Mouse (Mus musculus): ENCODE measurements around the gene Myef2.
A peak's percentile ranks its signal among the peaks of the same experiment; 100 is the strongest.
"Not testable (repeated sequence)": the region's sequence is repeated elsewhere in the genome, so short reads cannot be mapped to it uniquely, and the experiment has no call there.

The Myef2 gene

DNA sequence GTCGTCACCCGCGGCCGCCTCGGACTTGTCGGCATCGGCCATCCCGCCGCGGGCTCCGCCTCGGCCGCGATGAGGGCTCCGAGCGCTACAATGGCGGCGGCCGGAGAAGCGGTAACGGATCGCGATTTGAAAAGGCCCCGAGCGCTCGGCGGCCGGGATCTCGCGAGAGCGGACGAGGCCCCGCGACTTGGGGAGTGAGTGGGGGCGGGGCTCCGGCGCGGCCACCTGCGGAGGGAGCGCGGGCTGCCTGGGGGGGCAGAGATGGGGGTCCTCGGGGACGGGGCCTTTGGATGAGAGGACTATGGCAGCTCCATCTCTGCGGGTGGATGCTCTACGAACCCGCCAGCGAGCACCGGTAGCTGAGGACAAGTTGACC is at the start of gene Myef2:
Gene Myef2 (minus strand): TSS at position 185 of the 376 bp plus-strand sequence.
- ATAC-seq (ENCODE audit: insufficient number of reproducible peaks, low FRiP score, low TSS enrichment) = peak; percentile 77

DNA sequence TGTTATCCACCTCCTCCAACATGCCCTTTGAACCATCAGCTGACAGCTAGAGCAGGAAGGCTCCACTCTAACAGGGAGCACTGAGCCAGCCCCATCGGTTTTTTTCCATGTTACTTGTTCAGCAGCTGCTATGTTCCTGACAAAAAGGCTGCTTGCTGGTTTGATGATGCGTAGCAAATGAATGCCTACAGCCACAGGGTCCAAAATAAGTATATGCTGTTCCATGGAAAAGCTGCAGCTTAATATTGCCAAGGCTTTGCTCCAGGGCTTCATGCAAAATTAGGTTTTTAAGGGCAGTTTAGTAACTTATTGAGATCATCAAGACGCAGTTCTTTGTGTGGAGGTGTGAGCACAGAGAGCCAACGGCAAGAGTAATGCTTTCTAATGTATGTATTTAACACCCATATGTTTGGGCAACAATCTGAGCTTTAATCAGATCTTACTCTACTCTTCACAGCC is 38.6 kb upstream of the Myef2 start:
- ATAC-seq (ENCODE audit: insufficient number of reproducible peaks, low FRiP score, low TSS enrichment) = no peak

- no peak for ATAC-seq (ENCODE audit: insufficient number of reproducible peaks, low FRiP score, low TSS enrichment)
Observed at GRCm38 (mm10) chr2:125155504-125155903, 32.0 kb upstream of the Myef2 start.

DNA sequence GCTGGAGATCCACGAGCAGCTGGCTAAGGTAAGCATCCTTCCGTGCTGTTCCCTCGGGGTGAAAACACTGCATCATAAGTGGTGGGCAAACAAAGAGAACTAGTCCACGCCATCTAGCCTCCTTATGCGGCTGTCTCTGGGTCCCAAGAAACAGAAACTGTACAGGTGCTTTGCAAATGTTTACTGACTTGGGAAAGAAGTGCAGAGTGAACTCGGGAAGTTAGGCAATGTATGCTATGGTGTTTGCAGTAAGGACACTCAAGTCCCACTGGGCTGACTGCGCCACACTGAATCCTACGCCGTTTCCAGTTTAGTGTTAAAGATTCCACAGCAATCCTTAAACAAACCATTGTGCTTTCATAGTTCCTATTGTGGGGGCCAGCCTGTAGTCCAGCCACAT is 30.8 kb upstream of the Myef2 start:
- ATAC-seq (ENCODE audit: insufficient number of reproducible peaks, low FRiP score, low TSS enrichment) = no peak

DNA sequence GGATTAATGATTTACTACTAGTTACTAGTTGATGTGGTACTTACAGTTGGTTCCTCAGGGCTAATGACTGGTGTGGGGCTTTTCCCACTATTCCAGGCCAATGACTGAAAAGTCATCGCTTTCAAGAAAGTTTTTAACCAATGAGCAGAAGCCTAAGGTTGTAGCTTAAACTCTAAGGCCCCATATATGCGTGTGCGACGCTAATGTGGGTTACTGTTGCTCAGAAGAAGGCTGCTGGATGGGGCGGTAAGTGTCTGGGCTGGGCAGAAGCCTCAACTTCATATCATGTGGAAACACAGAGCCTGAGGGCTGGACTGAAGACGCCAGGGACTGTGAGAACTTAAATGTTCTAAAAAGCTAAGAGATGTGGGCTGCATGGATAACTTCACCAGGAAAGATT is 28.9 kb upstream of the Myef2 start, which contains the start of gene Slc12a1:
Gene Slc12a1 (plus strand): TSS at position 118 of the 400 bp plus-strand sequence.
- no peak for ATAC-seq (ENCODE audit: insufficient number of reproducible peaks, low FRiP score, low TSS enrichment)

- no peak for ATAC-seq (ENCODE audit: insufficient number of reproducible peaks, low FRiP score, low TSS enrichment)
Observed at GRCm38 (mm10) chr2:125142336-125142735, 18.9 kb upstream of the Myef2 start.

- ATAC-seq (ENCODE audit: insufficient number of reproducible peaks, low FRiP score, low TSS enrichment) = no peak
Observed at GRCm38 (mm10) chr2:125136846-125137245, 13.4 kb upstream of the Myef2 start.

- peak; percentile 71 for ATAC-seq (ENCODE audit: insufficient number of reproducible peaks, low FRiP score, low TSS enrichment)
Observed at GRCm38 (mm10) chr2:125135903-125136811, 12.7 kb upstream of the Myef2 start, which contains the start of gene Ctxn2. Ctxn2 (plus strand) TSS chr2:125136692.

GRCm38 (mm10) chr2:125134113-125134512 is 10.7 kb upstream of the Myef2 start:
- no peak for ATAC-seq (ENCODE audit: insufficient number of reproducible peaks, low FRiP score, low TSS enrichment)

DNA sequence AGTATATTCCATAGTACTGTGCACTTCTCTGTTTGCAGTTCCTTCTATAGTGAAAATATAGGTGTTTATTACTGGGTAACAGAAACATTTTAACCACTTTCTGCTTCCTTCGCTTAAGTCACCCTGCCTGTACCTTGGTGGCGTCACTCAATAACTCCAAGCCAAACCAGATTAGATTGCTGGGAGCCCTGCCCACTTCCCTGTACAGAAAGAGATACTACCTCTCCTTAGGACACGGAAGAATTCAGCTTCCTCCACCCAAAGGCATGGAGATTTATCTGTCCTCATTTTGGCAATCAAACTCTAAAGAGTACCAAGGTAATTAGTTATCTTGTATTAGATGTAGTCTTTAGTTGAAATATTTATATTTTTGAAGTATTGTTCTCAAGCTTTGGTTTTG is 3.3 kb upstream of the Myef2 start:
- no peak for ATAC-seq (ENCODE audit: insufficient number of reproducible peaks, low FRiP score, low TSS enrichment)

DNA sequence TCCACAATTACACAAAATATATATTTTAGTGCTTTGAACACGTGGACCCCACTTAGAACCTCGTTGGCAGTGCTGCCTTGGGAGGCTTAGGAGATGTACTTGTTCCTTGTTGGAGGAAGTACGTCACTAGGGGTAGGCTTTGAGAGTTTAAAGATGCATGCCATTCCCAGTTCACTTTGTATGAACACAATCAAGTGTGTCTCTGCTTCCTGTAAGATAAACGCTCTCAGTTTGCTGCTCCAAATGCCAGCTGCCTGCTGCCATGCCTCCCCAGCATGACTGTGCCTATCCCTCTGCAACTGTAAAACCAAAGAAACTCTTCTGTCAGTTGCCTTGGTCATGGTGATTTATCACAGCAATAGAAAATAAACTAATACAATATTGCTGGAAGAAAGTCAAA is 2.4 kb upstream of the Myef2 start:
- no peak for ATAC-seq (ENCODE audit: insufficient number of reproducible peaks, low FRiP score, low TSS enrichment)

- ATAC-seq (ENCODE audit: insufficient number of reproducible peaks, low FRiP score, low TSS enrichment) = peak; percentile 73
Observed at GRCm38 (mm10) chr2:125122624-125123476, 611 bp downstream of the Myef2 start.

DNA sequence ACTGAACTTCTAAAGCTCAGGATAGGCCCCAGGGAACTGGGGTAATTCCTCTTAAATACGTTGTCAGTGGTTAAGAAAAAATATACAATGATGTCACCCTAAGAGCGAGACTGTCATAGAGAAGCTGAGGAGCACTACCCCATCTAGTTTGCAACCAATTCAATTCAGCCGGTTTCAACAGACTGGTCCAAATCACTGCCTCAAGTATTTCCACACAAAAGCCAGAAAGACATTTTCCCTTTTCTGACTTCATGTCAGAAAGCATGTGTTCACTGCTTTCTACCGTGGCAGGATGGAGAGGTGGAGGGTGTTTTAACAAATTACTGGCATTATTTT is 1.2 kb downstream of the Myef2 start:
- no peak for ATAC-seq (ENCODE audit: insufficient number of reproducible peaks, low FRiP score, low TSS enrichment)

DNA sequence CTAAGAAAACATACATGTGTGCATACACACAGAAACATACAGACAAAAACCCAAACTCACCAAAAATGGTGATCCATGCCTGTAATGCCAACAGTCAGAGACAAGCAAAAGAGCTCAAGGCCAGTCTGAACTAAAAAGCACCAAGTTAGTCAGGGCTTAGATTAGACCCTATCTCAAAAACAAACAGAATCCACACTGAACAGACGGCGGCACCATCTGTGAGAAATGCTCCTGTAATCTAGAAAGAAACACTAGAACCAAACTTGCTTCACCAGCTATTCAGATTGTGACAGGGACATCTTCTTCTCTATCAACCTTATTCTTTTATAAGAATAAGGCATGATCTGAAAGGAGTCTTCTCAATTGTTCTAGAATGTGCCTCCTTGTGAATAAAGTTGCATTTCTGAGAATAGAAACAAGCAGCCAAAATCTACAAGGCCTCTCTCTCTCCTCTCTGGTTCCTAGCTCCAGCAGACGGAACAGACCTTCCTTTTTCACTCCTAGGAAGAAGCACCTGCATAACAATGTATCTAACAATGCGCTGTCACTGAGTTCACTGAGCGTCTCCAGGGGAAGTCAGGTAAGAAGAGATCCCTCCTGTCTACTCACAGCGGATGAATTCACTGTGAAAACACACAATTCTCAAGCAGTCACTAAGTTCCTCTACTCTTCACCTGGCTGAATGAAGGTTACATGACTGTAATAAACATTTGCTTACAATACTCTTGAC is 3.9 kb downstream of the Myef2 start:
- no peak for ATAC-seq (ENCODE audit: insufficient number of reproducible peaks, low FRiP score, low TSS enrichment)

DNA sequence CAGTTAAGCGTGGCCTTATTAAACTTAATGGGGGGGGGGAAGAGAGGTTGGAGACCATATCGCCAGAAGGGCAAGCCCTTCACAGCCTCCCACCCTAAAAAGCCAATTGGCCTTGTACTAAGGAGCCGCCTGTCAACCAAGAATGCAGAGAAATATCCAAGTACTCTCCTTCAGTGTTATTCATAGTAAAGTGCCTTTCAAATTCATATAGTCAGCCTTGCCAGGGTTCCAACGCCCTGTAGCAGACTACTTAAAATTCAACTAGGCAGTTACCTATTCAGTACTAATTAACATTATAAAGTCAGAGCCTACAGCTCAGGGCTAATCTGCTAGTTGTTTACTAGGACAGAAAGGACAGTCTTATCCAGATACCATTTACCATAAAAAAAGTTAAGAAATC is 16.9 kb downstream of the Myef2 start:
- ATAC-seq (ENCODE audit: insufficient number of reproducible peaks, low FRiP score, low TSS enrichment) = not testable (repeated sequence)

GRCm38 (mm10) chr2:125104491-125104890 is 19.0 kb downstream of the Myef2 start:
- not testable (repeated sequence) for ATAC-seq (ENCODE audit: insufficient number of reproducible peaks, low FRiP score, low TSS enrichment)

DNA sequence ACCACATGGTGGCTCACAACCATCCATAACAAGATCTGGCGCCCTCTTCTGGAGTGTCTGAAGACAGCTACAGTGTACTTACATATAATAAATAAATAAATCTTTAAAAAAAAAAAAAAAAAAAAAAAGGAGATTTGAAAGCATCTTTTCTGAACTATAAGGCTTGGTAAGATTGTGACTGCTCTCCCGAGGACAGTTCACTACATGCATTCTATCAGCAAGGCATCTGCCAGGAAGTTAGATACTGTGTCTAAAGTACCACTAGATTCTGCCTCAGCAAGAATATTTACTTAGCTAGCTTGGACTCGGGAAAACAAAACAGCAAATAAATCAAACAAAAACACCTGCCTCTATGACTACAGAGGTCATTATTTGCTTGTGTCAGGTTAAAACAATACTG is 31.3 kb downstream of the Myef2 start:
- ATAC-seq (ENCODE audit: insufficient number of reproducible peaks, low FRiP score, low TSS enrichment) = not testable (repeated sequence)

DNA sequence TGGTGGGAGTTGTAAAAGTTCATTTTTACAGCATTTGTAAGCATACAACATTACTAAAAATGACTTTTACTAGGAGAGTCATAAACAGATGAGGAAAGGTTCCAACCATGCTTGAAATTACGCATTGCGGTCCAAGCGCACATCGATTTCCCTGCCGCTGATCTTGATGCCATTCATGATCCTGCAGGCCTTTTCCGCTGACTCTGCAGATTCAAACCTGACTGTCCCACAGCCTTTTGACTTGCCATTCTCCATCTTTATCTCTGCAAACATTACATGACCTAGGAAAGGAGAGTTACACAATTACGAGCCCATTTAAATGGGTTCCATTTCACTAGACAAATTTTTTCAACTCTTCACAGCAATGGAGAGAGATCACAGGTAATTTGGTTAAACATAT is 34.7 kb downstream of the Myef2 start:
- no peak for ATAC-seq (ENCODE audit: insufficient number of reproducible peaks, low FRiP score, low TSS enrichment)

GRCm38 (mm10) chr2:125083879-125084278 is 39.6 kb downstream of the Myef2 start:
- ATAC-seq (ENCODE audit: insufficient number of reproducible peaks, low FRiP score, low TSS enrichment) = no peak

GRCm38 (mm10) chr2:125073056-125073780 is 50.2 kb downstream of the Myef2 start:
- ATAC-seq (ENCODE audit: insufficient number of reproducible peaks, low FRiP score, low TSS enrichment) = no peak

All from cerebellum, adult (tissue).